Mouse (Mus musculus) MEL (cell line): ENCODE measurements around the gene Pelp1. TPM values are rescaled to one million over a fixed set of nuclear protein-coding genes. Genes with fewer than 3 reads are reported as not detected.
A peak's percentile ranks its signal among the peaks of the same experiment; 100 is the strongest.
"Not testable (repeated sequence)": the region's sequence is repeated elsewhere in the genome, so short reads cannot be mapped to it uniquely, and the experiment has no call there.

ENCODE experiments used
- DNase-seq: peaks from one replicate; pipeline ENCODE4 v3.0.0; 2011; ENCODE audit warnings: low read depth, low spot score
- H3K27ac ChIP-seq: 2 replicates; pipeline ENCODE4 v1.5.1; 2012; ENCODE audit warnings: low read depth, mild to moderate bottlenecking, control low read depth, low read length, moderate library complexity; ENCODE audit not compliant: control insufficient read depth
- H3K27me3 ChIP-seq, 2 experiments: fragments of 150-350 bp in 1 of 2; sonication (generic) in 1 of 2; 2 replicates each; pipeline ENCODE4 v1.6.1; 2012; ENCODE audit warnings: low read length in 2 of 2, mild to moderate bottlenecking in 2 of 2, improper control_type of control experiment in 1 of 2, moderate library complexity in 1 of 2; ENCODE audit not compliant: insufficient read depth in 2 of 2, control insufficient read depth in 1 of 2
- H3K36me3 ChIP-seq, 2 experiments: 2 replicates each; pipeline ENCODE4 v1.6.1; 2012 to 2014; ENCODE audit warnings: low read length in 2 of 2, improper control_type of control experiment in 1 of 2, inconsistent platforms in 1 of 2, mild to moderate bottlenecking in 1 of 2; ENCODE audit not compliant: insufficient read depth in 2 of 2, control insufficient read depth in 1 of 2
- H3K4me1 ChIP-seq, 2 experiments: fragments of 150-350 bp in 1 of 2; sonication (generic) in 1 of 2; 2 replicates each; pipeline ENCODE4 v1.6.1; 2012; ENCODE audit warnings: low read length in 2 of 2, improper control_type of control experiment in 1 of 2, mild to moderate bottlenecking in 1 of 2; ENCODE audit not compliant: insufficient read depth in 2 of 2, control insufficient read depth in 1 of 2
- H3K4me3 ChIP-seq, 2 experiments: fragments of 150-350 bp in 1 of 2; sonication (generic) in 1 of 2; 2 replicates each; pipeline ENCODE4 v1.5.1; 2012; ENCODE audit warnings: low read depth in 2 of 2, low read length in 2 of 2, mild to moderate bottlenecking in 2 of 2, moderate library complexity in 2 of 2, control low read depth in 1 of 2, improper control_type of control experiment in 1 of 2; ENCODE audit not compliant: control insufficient read depth in 1 of 2, insufficient read depth in 1 of 2
- H3K79me2 ChIP-seq: 2 replicates; pipeline ENCODE4 v1.6.1; 2012; ENCODE audit warnings: mild to moderate bottlenecking, low read length, moderate library complexity; ENCODE audit not compliant: control insufficient read depth, poor library complexity, insufficient read depth
- H3K9ac ChIP-seq: 2 replicates; pipeline ENCODE4 v1.6.1; 2012; ENCODE audit warnings: low read depth, mild to moderate bottlenecking, control low read depth, low read length, moderate library complexity; ENCODE audit not compliant: control insufficient read depth, poor library complexity, severe bottlenecking
- H3K9me3 ChIP-seq: fragments of 150-350 bp; sonication (generic); replicated peaks from 2 replicates; pipeline ENCODE4 v1.6.1; 2012; ENCODE audit warnings: mild to moderate bottlenecking, low read length, improper control_type of control experiment, moderate library complexity; ENCODE audit not compliant: insufficient read depth
- E2F4 ChIP-seq: IDR thresholded peaks from 2 replicates; pipeline ENCODE4 v1.6.1; 2011; ENCODE audit warnings: low read depth, low read length, improper control_type of control experiment, borderline replicate concordance
- ELF1 ChIP-seq: IDR thresholded peaks from 2 replicates; pipeline ENCODE4 v1.6.1; 2014; ENCODE audit warnings: low read depth, mild to moderate bottlenecking, inconsistent platforms, low read length, improper control_type of control experiment, moderate library complexity
- EP300 ChIP-seq, 2 experiments: IDR thresholded peaks; 2 replicates each; pipeline ENCODE4 v1.6.1; 2011; ENCODE audit warnings: improper control_type of control experiment in 2 of 2, low read length in 2 of 2, low read depth in 1 of 2, mild to moderate bottlenecking in 1 of 2
- GABPA ChIP-seq: IDR thresholded peaks from 2 replicates; pipeline ENCODE4 v1.6.1; 2012; ENCODE audit warnings: low read depth, mild to moderate bottlenecking, inconsistent platforms, low read length, improper control_type of control experiment, moderate library complexity
- MAFK ChIP-seq: IDR thresholded peaks from 2 replicates; pipeline ENCODE4 v1.6.1; 2011; ENCODE audit warnings: low read depth, mild to moderate bottlenecking, low read length, improper control_type of control experiment, borderline replicate concordance
- MEF2A ChIP-seq: IDR thresholded peaks from 2 replicates; pipeline ENCODE4 v1.6.1; 2014; ENCODE audit warnings: low read depth, mild to moderate bottlenecking, inconsistent platforms, low read length, improper control_type of control experiment; ENCODE audit not compliant: poor library complexity, insufficient replicate concordance, severe bottlenecking; ENCODE audit errors: extremely low read depth
- MXI1 ChIP-seq: IDR thresholded peaks from 2 replicates; pipeline ENCODE4 v1.6.1; 2011; ENCODE audit warnings: mild to moderate bottlenecking, low read depth, low read length, improper control_type of control experiment
- MYB ChIP-seq: IDR thresholded peaks from 2 replicates; pipeline ENCODE4 v1.6.1; 2011; ENCODE audit warnings: mild to moderate bottlenecking, low read depth, low read length, improper control_type of control experiment
- MYC ChIP-seq: IDR thresholded peaks from 2 replicates; pipeline ENCODE4 v1.6.1; 2011; ENCODE audit warnings: low read depth, mild to moderate bottlenecking, low read length, improper control_type of control experiment, moderate library complexity
- NELFE ChIP-seq: IDR thresholded peaks from 2 replicates; pipeline ENCODE4 v1.6.1; 2011; ENCODE audit warnings: low read depth, low read length, improper control_type of control experiment
- POLR2AphosphoS5 ChIP-seq: IDR thresholded peaks from 2 replicates; pipeline ENCODE4 v1.6.1; 2012; ENCODE audit warnings: low read depth, borderline replicate concordance, mild to moderate bottlenecking, inconsistent platforms, low read length, moderate library complexity, mixed read lengths
- RAD21 ChIP-seq: IDR thresholded peaks from 2 replicates; pipeline ENCODE4 v1.6.1; 2011; ENCODE audit warnings: mild to moderate bottlenecking, low read depth, low read length, improper control_type of control experiment
- TAL1 ChIP-seq: IDR thresholded peaks from 2 replicates; pipeline ENCODE4 v1.6.1; 2012; ENCODE audit warnings: mild to moderate bottlenecking, inconsistent platforms, low read length, moderate library complexity, mixed read lengths
- TCF12 ChIP-seq: IDR thresholded peaks from 2 replicates; pipeline ENCODE4 v1.6.1; 2014; ENCODE audit warnings: low read depth, mild to moderate bottlenecking, inconsistent platforms, low read length, improper control_type of control experiment, moderate library complexity
- ZC3H11A ChIP-seq: IDR thresholded peaks from 2 replicates; pipeline ENCODE4 v1.6.1; 2012; ENCODE audit warnings: low read depth, mild to moderate bottlenecking, inconsistent platforms, low read length, improper control_type of control experiment
- ZKSCAN1 ChIP-seq: IDR thresholded peaks from 2 replicates; pipeline ENCODE4 v1.6.1; 2012; ENCODE audit warnings: low read depth, mild to moderate bottlenecking, inconsistent platforms, low read length, improper control_type of control experiment, moderate library complexity
- polyA plus RNA-seq, 2 experiments: library from polyadenylated mRNA; stranded (reverse) in 1 of 2; unstranded in 1 of 2; fragments of >175 nt in 1 of 2; fragments of >200 nt in 1 of 2; gene quantifications; 2 replicates each; pipeline versions ENCODE4 v1.2.1 to v1.2.4; 2012; ENCODE audit warnings: low replicate concordance in 2 of 2, low read depth in 1 of 2; ENCODE audit not compliant: insufficient read length in 2 of 2, insufficient read depth in 1 of 2, missing spikeins in 1 of 2
- total RNA-seq: library from RNA; depleted of rRNA; stranded (reverse); fragments of 300-350 nt; gene quantifications from 2 replicates; pipeline ENCODE4 v1.2.3, GENCODE M21; 2012

The Pelp1 gene
- total and polyA plus RNA-seq, 3 experiments = 50.6 to 70.1 TPM; not detected in 1

DNA sequence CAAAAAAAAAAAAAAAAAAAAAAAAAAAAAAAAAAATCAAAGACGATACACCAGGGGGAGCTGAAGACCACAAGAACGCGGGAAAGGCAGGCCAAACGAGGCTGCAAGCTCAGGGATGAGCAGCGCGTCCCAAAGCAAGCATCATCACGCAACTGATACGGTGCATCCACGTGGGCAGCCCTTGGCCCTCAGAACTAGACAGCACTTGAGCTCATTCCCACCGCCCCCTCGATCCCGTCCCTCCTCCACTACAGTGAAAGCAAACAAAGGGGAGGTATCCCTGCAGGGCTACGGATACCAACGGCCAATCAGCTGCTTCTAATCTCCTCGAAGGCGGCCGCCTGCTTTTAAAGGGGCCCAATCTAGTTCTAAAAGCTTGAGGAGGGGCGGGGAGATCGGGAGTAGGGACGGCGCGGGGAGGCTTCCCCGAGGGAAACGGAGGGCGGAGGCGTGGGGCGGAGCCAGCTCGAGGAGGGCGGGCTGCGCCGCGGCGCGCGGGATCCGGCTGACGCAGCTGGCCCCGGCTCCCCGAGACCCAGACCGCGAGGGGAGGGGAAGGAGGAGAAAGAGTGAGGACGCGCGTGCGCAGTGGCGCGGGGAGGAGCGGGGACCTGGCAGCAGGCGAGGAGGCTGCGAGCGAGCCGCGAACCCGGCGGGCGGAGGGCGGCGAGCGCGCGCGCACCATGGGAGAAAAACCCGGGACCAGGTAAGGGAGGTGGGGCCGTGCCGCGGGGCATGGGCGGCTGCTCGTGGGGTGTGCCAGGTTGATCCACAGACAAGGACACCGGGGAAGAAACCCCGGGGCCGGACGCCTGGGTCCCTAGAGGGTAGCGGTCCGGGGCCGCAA, 22.4 kb upstream of the Pelp1 start, which contains the start of gene Arrb2 (continued):
- TF ChIP-seq GABPA (no peak), MAFK (no peak), ZC3H11A (peak; percentile 98), E2F4 (peak; percentile 79), MYB (no peak), TCF12 (peak; percentile 64), EP300 (IDR thresholded peaks at IDR 0.05; ENCODE audit: low read depth in 1 of 2, low read length in 2 of 2) (0 out of 4 replicates have a peak, but pooled peaks of 1 of the 2 experiments have one; percentile 11), MYC (peak; percentile 90; the same call in 1 of the 2 replicates), TAL1 (no peak), RAD21 (peak; percentile 93)

DNA sequence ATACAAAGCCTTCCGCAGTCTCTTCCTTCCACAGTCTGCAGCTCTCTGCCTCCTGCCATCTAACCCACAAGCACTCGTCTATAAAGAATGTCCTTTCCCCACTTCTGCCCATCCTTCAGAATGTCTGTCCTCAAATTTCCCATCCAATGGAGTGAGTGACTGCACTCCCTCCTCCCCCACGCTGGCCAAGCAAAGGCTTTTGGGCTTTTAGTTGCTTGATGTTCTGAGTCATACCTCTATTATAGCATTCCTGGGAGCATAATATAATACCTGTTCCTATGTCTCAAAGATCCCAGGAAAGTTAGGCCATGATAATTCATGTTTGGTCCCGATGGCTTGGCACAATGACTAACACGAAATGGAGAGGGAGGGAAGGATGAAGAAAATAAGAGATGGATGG, 21.7 kb upstream of the Pelp1 start:
- H3K4me3 ChIP-seq = peak overlapping the region; percentile 25 to 64; a peak in 3 of 4 replicates
- peak overlapping the region; percentile 37 for H3K9ac ChIP-seq
- H3K79me2 ChIP-seq = peaks cover 31% of the 10 kb centered on the region
- 0 out of 2 replicates have a peak, but pooled peaks have one; percentile 4 for TF ChIP-seq ZKSCAN1
- TF ChIP-seq POLR2AphosphoS5 = no peak
- TF ChIP-seq MEF2A = no peak
- no peak for TF ChIP-seq NELFE
- TF ChIP-seq MXI1 = no peak
- TF ChIP-seq ELF1 = no peak
- no peaks in the 10 kb centered on the region for H3K9me3 ChIP-seq
- peaks cover 0 to 24% of the 10 kb centered on the region in 2 experiments; a peak in 2 of 4 replicates for H3K36me3 ChIP-seq
- no peak for DNase-seq
- peaks cover 4 to 37% of the 10 kb centered on the region in 2 experiments for H3K4me1 ChIP-seq
- no peak overlapping the region for H3K27ac ChIP-seq
- H3K27me3 ChIP-seq = no peaks in the 10 kb centered on the region

DNA sequence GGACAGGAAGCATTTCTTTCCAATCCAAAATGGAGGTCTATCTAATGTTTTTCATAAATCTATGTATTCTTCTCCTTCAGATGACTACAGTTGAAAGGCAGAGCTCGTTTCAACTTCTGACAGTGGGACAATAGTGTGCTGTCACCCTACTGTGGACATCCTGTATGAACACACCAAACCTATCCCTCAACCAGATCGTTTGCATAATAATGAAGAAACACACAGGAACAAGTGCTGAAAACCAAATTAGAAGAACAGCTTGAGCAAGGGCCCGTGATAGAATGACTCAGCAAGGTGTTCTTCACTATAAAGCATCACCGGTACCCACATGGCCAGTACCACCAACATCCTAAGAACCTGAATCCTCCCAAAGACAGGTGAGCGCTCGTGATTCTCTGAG, 16.8 kb upstream of the Pelp1 start:
- H3K27ac ChIP-seq, H3K36me3 ChIP-seq, H3K4me3 ChIP-seq, H3K79me2 ChIP-seq, H3K4me1 ChIP-seq, DNase-seq, H3K9ac ChIP-seq, H3K27me3 ChIP-seq, H3K9me3 ChIP-seq: not testable (repeated sequence)
